Mouse (Mus musculus) spleen, postnatal 36 days (tissue): ENCODE data around the gene Ccndbp1.
A peak's percentile ranks its signal among the peaks of the same experiment; 100 is the strongest.
"Not testable (repeated sequence)": the region's sequence is repeated elsewhere in the genome, so short reads cannot be mapped to it uniquely, and the experiment has no call there.

ENCODE experiments used
- DNase-seq, 2 experiments: peaks; one replicate each; pipeline ENCODE4 v3.0.0; 2022; ENCODE audit warnings: low spot score in 2 of 2, mixed read lengths in 1 of 2

The Ccndbp1 gene

GRCm38 (mm10) chr2:120998863-120999262 is 9.3 kb upstream of the Ccndbp1 start:
- no peak for DNase-seq

- DNase-seq = no peak
Observed at GRCm38 (mm10) chr2:121003586-121003985, 4.6 kb upstream of the Ccndbp1 start.

GRCm38 (mm10) chr2:121004018-121004811 is 4.0 kb upstream of the Ccndbp1 start:
- DNase-seq = no peak

- DNase-seq = no peak
Observed at GRCm38 (mm10) chr2:121006986-121007385, 1.2 kb upstream of the Ccndbp1 start.

GRCm38 (mm10) chr2:121008664-121009007 is 433 bp downstream of the Ccndbp1 start:
- no peak for DNase-seq

- DNase-seq = no peak
Observed at GRCm38 (mm10) chr2:121009071-121009677, 971 bp downstream of the Ccndbp1 start.

GRCm38 (mm10) chr2:121012676-121013075 is 4.5 kb downstream of the Ccndbp1 start:
- DNase-seq = no peak

- DNase-seq = no peak
Observed at GRCm38 (mm10) chr2:121015507-121015906, 7.3 kb downstream of the Ccndbp1 start.

- no peak for DNase-seq
Observed at GRCm38 (mm10) chr2:121016226-121016625, 8.0 kb downstream of the Ccndbp1 start.

- DNase-seq = no peak
Observed at GRCm38 (mm10) chr2:121017151-121017550, 8.9 kb downstream of the Ccndbp1 start.

- DNase-seq = no peak
Observed at GRCm38 (mm10) chr2:121022918-121023317, 14.7 kb downstream of the Ccndbp1 start.

- peak; percentile 59 to 77 for DNase-seq
Observed at GRCm38 (mm10) chr2:121036733-121037341, 28.6 kb downstream of the Ccndbp1 start, which contains the start of gene Epb42. Gene Epb42, minus strand, starts transcription at chr2:121037072.

- not testable (repeated sequence) for DNase-seq
Observed at GRCm38 (mm10) chr2:121038851-121039250, 30.6 kb downstream of the Ccndbp1 start.

GRCm38 (mm10) chr2:121039382-121039781 is 31.2 kb downstream of the Ccndbp1 start:
- no peak for DNase-seq

GRCm38 (mm10) chr2:121041098-121041497 is 32.9 kb downstream of the Ccndbp1 start:
- peak in 1 of 2 experiments; percentile 26 for DNase-seq

- DNase-seq = no peak
Observed at GRCm38 (mm10) chr2:121045653-121046052, 37.5 kb downstream of the Ccndbp1 start.

GRCm38 (mm10) chr2:121052176-121052575 is 44.0 kb downstream of the Ccndbp1 start:
- no peak for DNase-seq

- peak; percentile 6 to 39 for DNase-seq
Observed at GRCm38 (mm10) chr2:121054060-121054459, 45.9 kb downstream of the Ccndbp1 start.

- DNase-seq = peak; percentile 15 to 38
Observed at GRCm38 (mm10) chr2:121055915-121056314, 47.7 kb downstream of the Ccndbp1 start.

GRCm38 (mm10) chr2:121057997-121058396 is 49.8 kb downstream of the Ccndbp1 start:
- DNase-seq = no peak

- no peak for DNase-seq
Observed at GRCm38 (mm10) chr2:121061315-121061714, 53.1 kb downstream of the Ccndbp1 start.
